Mouse (Mus musculus) naive thymus-derived CD4-positive, alpha-beta T cell, adult 2 months (primary cell): Measurements from ENCODE around the gene Trim40.

Experiments
- DNase-seq: peaks from one replicate; pipeline ENCODE4 v3.0.0-alpha.2; 2011; ENCODE audit warnings: low read depth

Trim40 gene

DNA sequence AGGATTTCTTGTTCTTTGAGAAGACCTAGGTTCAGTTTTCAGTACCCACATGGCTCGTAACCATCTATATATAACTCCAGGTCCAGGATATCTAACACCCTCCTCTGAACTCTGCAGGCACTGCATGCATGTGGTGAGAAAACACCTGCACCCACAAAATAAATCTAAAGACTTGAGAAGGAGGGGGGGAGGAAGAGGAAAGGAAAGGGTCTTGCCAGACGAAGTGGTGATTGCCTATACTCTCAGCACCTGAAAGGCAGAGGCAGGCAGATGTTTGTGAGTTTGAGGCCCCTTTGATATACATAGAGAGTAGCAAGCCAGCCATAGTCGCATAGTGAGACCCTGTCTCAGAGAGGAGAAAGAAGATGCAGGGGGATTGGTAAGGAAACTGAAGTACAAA, 50.0 kb downstream of the Trim40 start:
- no peak for DNase-seq

DNA sequence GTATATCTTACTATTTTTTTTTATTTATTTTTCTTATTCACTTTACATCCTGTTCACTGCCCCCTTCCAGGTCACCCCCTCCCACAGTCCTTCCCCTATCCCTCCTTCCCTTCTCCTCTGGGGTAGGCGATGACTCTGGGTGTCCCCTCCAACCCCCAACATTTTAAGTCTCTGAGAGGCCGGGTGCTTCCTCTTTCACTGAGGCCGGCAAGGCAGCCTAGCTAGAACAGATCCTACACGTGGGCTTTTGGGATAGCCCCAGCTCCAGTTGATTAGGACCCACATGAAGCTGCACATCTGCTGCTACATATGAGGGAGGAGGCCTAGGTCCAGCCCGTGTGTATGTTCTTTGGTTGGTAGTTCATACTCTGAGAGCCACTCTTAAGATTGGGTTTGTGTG, 50.9 kb downstream of the Trim40 start:
- DNase-seq = no peak

DNA sequence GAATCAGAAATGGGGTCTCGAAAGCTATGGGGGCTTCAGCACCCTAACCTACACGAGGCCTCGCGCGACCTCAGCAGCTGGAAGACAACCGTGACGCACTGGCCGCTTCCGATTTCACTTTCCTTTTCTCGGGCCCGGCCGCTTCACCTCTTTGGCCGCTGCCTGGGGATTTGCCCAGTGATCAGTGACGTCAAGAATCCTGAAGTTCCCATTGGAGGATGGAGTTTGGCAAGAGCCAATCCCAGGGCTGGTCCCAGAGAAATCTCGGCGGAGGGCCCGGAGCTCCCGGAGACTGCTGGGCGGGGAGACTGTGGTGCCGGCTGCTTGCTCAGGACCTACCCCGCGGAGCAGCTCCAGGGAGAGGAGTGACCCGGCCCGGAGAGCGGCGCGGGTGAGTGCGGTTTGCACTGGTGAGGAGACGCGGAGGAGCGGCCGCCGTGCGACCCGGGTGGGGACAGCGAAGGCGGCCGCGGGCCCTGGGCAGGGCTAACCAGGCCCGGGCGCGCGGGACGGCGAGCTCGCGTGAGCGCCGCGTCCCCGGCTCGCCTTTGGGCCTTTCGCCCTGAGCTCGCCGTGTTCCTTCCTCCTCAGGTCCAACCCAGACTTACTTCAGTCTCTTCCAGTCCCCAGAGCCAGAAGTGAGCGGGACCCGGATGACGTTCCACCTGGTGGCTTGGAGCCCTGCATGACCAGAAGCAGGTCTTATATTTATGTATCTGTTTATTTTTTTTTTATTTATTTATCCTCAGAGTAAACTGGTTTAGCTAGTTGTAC, 52.9 kb downstream of the Trim40 start, which contains the start of gene Trim26:
TSS of gene Trim26 (plus strand) at position 261 of the 774 bp plus-strand sequence.
- DNase-seq = peak; percentile 98

DNA sequence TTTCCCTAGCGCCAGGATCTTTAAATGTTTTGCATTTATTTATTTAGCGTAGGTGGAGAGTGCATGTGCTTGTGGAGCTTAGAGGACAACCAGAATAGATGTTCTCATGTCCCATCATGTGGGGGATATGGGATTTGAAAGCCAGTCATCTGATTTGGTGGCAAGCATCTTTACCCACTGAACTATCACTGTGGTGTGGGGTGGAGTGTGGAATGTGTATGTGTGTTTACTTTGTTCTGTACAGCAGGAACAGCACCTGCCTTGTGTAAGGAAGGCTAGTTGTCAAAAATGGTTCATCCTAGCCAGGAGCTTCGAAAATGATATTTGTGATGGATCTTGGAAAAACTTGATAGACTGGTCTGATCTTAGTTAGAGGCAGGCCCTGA, 53.5 kb downstream of the Trim40 start:
- no peak for DNase-seq

DNA sequence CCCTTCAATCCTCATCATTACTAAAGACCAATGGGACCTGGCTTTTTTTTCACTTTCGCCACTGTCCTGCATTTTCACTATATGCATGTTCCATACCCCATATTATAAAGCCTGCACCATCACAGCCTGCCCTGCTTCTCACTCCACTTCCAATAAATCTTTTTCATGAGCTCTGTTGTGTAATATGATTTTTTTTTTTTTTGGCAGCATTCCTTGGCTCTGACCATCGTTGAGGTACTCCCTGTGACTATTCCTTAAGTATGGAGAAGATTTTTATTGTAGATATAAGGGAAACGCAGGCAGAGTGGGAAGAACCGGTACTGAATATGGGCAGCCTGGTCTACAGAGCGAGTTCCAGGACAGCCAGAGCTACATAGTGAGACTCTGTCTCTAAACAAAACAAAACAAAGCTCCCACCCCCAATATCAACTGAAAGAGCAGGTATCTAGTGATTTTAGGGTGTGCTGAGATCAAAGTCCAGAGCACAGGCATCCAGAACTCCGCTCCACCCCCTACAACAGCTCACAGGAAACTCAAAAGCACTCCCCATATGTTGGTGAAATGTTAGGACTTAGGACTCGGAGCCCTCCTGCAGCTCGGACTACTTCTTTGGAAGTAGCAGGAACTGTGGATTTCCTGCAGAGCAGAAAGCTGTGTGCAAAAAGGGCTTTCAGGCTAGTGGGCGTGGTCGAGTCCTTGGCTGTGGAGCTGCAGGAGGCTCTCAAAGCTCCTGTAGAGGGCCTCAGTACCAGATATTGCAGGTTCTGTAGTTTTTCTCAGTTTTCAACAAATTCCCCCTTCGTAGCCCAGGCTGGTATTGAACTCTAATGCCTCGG, 54.1 kb downstream of the Trim40 start:
- peak; percentile 82 for DNase-seq

DNA sequence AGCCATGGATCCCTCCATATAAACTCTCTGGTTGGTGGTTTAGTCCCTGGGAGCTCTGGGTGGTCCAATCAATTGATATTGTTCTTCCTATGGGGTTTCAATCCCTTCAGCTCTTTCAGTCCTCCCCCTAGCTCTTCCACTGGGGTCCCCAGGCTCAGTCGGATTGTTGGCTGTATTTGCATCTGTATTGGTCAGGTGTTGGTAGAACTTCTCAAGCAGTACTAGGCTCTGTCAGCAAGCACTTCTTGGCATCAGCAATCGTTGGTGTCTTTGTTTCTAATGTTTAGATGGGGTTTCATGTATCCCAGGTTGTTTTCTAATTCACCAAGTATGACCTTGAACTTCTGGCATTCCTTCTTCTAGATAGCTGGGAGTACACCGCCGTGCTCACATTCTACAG, 57.2 kb downstream of the Trim40 start:
- no peak for DNase-seq
